In genomic region chr4:135245841-135246240, GRCm38 (mm10) we compare ENCODE assay signal across 11 mouse cellular contexts. TPM values are rescaled to one million over a fixed set of nuclear protein-coding genes. Genes with fewer than 3 reads are reported as not detected.
A peak's percentile ranks its signal among the peaks of the same experiment; 100 is the strongest.
DNase-seq lines count a peak whose midpoint lies in the region; ATAC-seq and TF ChIP-seq lines count a peak whose summit lies in the region.
"Had no signal": no experiment of that assay in that cellular context is flagged by ENCODE, and none has a peak within 500 bp of the region (broad histone marks: within the 10 kb centered on the region; RNA-seq: fewer than 3 reads in every experiment).

No protein-coding gene starts in this region.

- no peaks in the 10 kb centered on the region for H3K9me3 ChIP-seq in E14TG2a.4 (ENCODE audit: low read length)
- H3K9me3 ChIP-seq in liver, embryonic 12.5 days (replicated peaks), result peaks cover 4% of the 10 kb centered on the region; the same call in 1 of the 2 replicates
- no peaks in the 10 kb centered on the region; the same call in 1 of the 2 replicates for H3K9me3 ChIP-seq in midbrain, embryonic 11.5 days (ENCODE audit: control insufficient read depth, low read length)
- H3K9me3 ChIP-seq: limb, embryonic 15.5 days; neural tube, embryonic 13.5 days had no signal

- no peak overlapping the region for H3K9ac ChIP-seq in liver, embryonic 12.5 days
- H3K9ac ChIP-seq in midbrain, embryonic 11.5 days (ENCODE audit: low read length), result no peak overlapping the region
- H3K9ac ChIP-seq: limb, embryonic 15.5 days; neural tube, embryonic 13.5 days had no signal

- ATAC-seq in liver, embryonic 12.5 days, result no peak
- no peak for ATAC-seq in midbrain, embryonic 11.5 days (ENCODE audit: low FRiP score)

- peak; percentile 85 for DNase-seq in heart, adult 11 months
- DNase-seq in heart, adult 18-20 months, result no peak
- peak; percentile 83 to 84 for DNase-seq in kidney, adult 8-10 months
- no peak for DNase-seq in neural tube, embryonic 10.5 days (ENCODE audit: extremely low spot score, low spot score)
- DNase-seq in right cerebral cortex, postnatal 36 days (ENCODE audit: low spot score in 2 of 2), result no peak
- DNase-seq in midbrain, embryonic 11.5 days (ENCODE audit: low spot score, missing footprints), result no peak
- DNase-seq: adrenal gland, adult 8-10 months had no signal

- H3K36me3 ChIP-seq in E14TG2a.4 (ENCODE audit: insufficient read depth, low read length), result peaks cover 14% of the 10 kb centered on the region
- peaks cover 24% of the 10 kb centered on the region for H3K36me3 ChIP-seq in liver, embryonic 12.5 days
- no peaks in the 10 kb centered on the region for H3K36me3 ChIP-seq in midbrain, embryonic 11.5 days (ENCODE audit: control insufficient read depth, insufficient read depth, low read length)
- H3K36me3 ChIP-seq: limb, embryonic 15.5 days; neural tube, embryonic 13.5 days had no signal

- no peaks in the 10 kb centered on the region for H3K27me3 ChIP-seq in E14TG2a.4 (ENCODE audit: insufficient read depth, low read length)
- no peaks in the 10 kb centered on the region for H3K27me3 ChIP-seq in liver, embryonic 12.5 days (replicated peaks)
- no peaks in the 10 kb centered on the region for H3K27me3 ChIP-seq in midbrain, embryonic 11.5 days (ENCODE audit: control insufficient read depth, insufficient read depth, low read length)
- H3K27me3 ChIP-seq: limb, embryonic 15.5 days; neural tube, embryonic 13.5 days had no signal

- WGBS in liver, embryonic 12.5 days (ENCODE audit: insufficient replicate concordance), result 83% methylated on average over 11 of the region's 11 CpGs
- 94% methylated on average over 11 of the region's 11 CpGs for WGBS in midbrain, embryonic 11.5 days

- H3K4me3 ChIP-seq in E14TG2a.4 (replicated peaks; ENCODE audit: low read length), result peak overlapping the region; percentile 33; the same call in 1 of the 2 replicates
- no peak overlapping the region for H3K4me3 ChIP-seq in liver, embryonic 12.5 days
- no peak overlapping the region for H3K4me3 ChIP-seq in midbrain, embryonic 11.5 days (ENCODE audit: low read depth, low read length)
- H3K4me3 ChIP-seq: limb, embryonic 15.5 days; neural tube, embryonic 13.5 days had no signal

- 0 out of 2 replicates have a peak overlapping the region, but pooled peaks have one; percentile 0 for H3K4me2 ChIP-seq in liver, embryonic 12.5 days
- no peak overlapping the region for H3K4me2 ChIP-seq in midbrain, embryonic 11.5 days
- H3K4me2 ChIP-seq: limb, embryonic 15.5 days; neural tube, embryonic 13.5 days had no signal

- H3K4me1 ChIP-seq in E14TG2a.4 (replicated peaks; ENCODE audit: low read depth, low read length), result peaks cover 97% of the 10 kb centered on the region
- peaks cover 80% of the 10 kb centered on the region for H3K4me1 ChIP-seq in liver, embryonic 12.5 days
- peaks cover 10% of the 10 kb centered on the region; the same call in 1 of the 2 replicates for H3K4me1 ChIP-seq in midbrain, embryonic 11.5 days (ENCODE audit: control insufficient read depth, insufficient read depth, low read length)

- peak overlapping the region; percentile 26; the same call in 1 of the 2 replicates for H3K27ac ChIP-seq in liver, embryonic 12.5 days
- H3K27ac ChIP-seq in midbrain, embryonic 11.5 days (ENCODE audit: low read depth, low read length), result no peak overlapping the region
- H3K27ac ChIP-seq: limb, embryonic 15.5 days; neural tube, embryonic 13.5 days had no signal

- TF ChIP-seq CTCF in E14TG2a.4 (conservative IDR thresholded peaks at IDR 0.05; ENCODE audit: low read length), result no peak

RNA-seq across cellular contexts. Expression of gene Clic4, which starts 26.8 kb away (rescaled TPM):
- total RNA-seq in heart, adult 18-20 months (2021), result 100 to 1,000 TPM; 253 to 258 TPM
- 161 and 169 TPM in 2 replicates for polyA plus RNA-seq in liver, embryonic 12.5 days (2016; fragmentation: Nextera tagmentation; extraction: Ambion mirVana)
- polyA plus RNA-seq in midbrain, embryonic 11.5 days (2014; fragmentation: Nextera tagmentation; extraction: Ambion mirVana), result 168 and 173 TPM in 2 replicates

Comparison
In these comparisons a context has a peak if more than half of its experiments do, and no peak if none do; other contexts are left out.
1. DNase-seq: peak in heart, adult 11 months (single experiment) and kidney, adult 8-10 months (2 of 2); none in heart, adult 18-20 months (0 of 2), neural tube, embryonic 10.5 days (single experiment), right cerebral cortex, postnatal 36 days (0 of 2) and midbrain, embryonic 11.5 days (single experiment).